Mouse (Mus musculus) heart, embryonic 16.5 days (tissue): ENCODE measurements at regions not wholly inside any gene's neighbourhood (a gene's known extent, or its start where the extent isn't known, plus 50 kb on each side); places are given as distances from the start of the nearest gene placed in this dataset.

ENCODE experiments used
- ATAC-seq: fragments of 200-750 bp; cut with Nextera tagmentation; replicated peaks from 2 replicates; pipeline ENCODE4 v1.8.0; 2017; ENCODE audit warnings: moderate number of reproducible peaks; ENCODE audit not compliant: insufficient read depth, low FRiP score; ENCODE audit errors: extremely low read depth
- H3K27ac ChIP-seq: fragments of 300-500 bp; sonication (generic); 2 replicates; pipeline ENCODE4 v1.5.1; 2014; ENCODE audit warnings: mild to moderate bottlenecking, low read length, control low read depth, moderate library complexity
- H3K27me3 ChIP-seq: fragments of 300-500 bp; sonication (generic); 2 replicates; pipeline ENCODE4 v1.6.1; 2014; ENCODE audit warnings: low read length, mixed read lengths; ENCODE audit not compliant: control insufficient read depth, insufficient read depth
- H3K36me3 ChIP-seq: fragments of 300-500 bp; sonication (generic); 2 replicates; pipeline ENCODE4 v1.6.1; 2014; ENCODE audit not compliant: control insufficient read depth, insufficient read depth
- H3K4me1 ChIP-seq: fragments of 300-500 bp; sonication (generic); 2 replicates; pipeline ENCODE4 v1.6.1; 2014; ENCODE audit warnings: low read length, mixed read lengths; ENCODE audit not compliant: control insufficient read depth, insufficient read depth
- H3K4me2 ChIP-seq: fragments of 300-500 bp; sonication (generic); 2 replicates; pipeline ENCODE4 v1.6.1; 2014; ENCODE audit warnings: low read depth, mild to moderate bottlenecking, control low read depth, low read length
- H3K4me3 ChIP-seq: fragments of 300-500 bp; sonication (generic); 2 replicates; pipeline ENCODE4 v1.5.1; 2014; ENCODE audit warnings: mild to moderate bottlenecking, control low read depth, low read length
- H3K9ac ChIP-seq: fragments of 300-500 bp; sonication (generic); 2 replicates; pipeline ENCODE4 v1.6.1; 2014; ENCODE audit warnings: low read length, control low read depth
- H3K9me3 ChIP-seq: fragments of 300-500 bp; sonication (generic); replicated peaks from 2 replicates; pipeline ENCODE4 v1.6.1; 2016; ENCODE audit warnings: low read length; ENCODE audit not compliant: control insufficient read depth
- WGBS: fragments of 180-500 bp; shearing (Covaris S2); extraction: QIAGEN DNeasy Blood & Tissue Kit; methylation state at CpG from one replicate; pipeline ENCODE4 v1.1.7; 2014; 5-methylcytosine and 5-hydroxymethylcytosine counted together

DNA sequence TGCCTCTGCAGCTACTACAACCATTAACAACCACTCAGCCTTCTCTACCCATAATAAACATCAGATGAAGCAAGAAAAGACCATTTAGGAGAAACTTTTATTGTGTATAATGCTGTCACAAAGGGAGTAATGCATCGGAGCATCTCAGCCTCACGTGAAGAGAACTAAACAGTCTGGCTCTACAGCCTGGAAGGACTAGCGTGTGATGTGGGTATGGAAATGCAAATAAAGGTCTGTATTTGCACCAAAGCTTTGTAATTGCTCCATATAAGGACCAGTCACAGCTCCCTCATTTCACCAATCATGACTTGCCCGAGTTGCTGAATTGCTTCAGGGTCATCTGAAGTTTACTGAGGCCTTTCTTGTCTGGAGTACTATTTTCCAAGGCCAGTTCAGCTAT lies 190.7 kb downstream of the Cep170 start:
- Histone ChIP-seq H3K4me1 (no peaks in the 10 kb centered on the region), H3K4me3 (no peak overlapping the region), H3K9ac (no peak overlapping the region), H3K36me3 (no peaks in the 10 kb centered on the region), H3K27ac (no peak overlapping the region), H3K4me2 (no peak overlapping the region), H3K9me3 (no peaks in the 10 kb centered on the region), H3K27me3 (no peaks in the 10 kb centered on the region)
- no peak for ATAC-seq
- 84% methylated on average over 4 of the region's 4 CpGs for WGBS

DNA sequence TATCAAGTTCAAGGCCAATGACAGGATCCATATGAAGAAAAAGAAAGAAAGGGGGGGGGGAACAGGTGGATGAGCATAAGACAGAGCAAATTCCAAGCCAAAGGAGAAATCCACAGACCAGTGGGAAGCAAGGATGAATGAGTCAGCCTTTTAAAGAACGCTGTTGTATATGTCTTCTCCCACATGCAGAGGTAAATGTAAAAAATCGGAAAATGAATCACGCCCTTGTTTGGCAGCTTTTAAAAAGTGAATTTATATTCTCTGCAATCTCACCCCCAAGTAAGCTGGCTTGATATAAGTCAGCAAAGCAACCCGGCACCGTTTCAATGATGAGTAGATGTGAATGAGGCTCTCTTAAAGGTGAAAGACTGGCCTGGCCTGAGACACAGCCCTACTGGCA lies 191.7 kb downstream of the Cep170 start:
- no peaks in the 10 kb centered on the region for H3K9me3 ChIP-seq
- H3K9ac ChIP-seq: no peak overlapping the region
- no peaks in the 10 kb centered on the region for H3K27me3 ChIP-seq
- no peak overlapping the region for H3K4me2 ChIP-seq
- H3K4me3 ChIP-seq: no peak overlapping the region
- no peaks in the 10 kb centered on the region for H3K4me1 ChIP-seq
- WGBS: 89% methylated on average over 5 of the region's 5 CpGs
- no peaks in the 10 kb centered on the region for H3K36me3 ChIP-seq
- no peak for ATAC-seq
- H3K27ac ChIP-seq: no peak overlapping the region

DNA sequence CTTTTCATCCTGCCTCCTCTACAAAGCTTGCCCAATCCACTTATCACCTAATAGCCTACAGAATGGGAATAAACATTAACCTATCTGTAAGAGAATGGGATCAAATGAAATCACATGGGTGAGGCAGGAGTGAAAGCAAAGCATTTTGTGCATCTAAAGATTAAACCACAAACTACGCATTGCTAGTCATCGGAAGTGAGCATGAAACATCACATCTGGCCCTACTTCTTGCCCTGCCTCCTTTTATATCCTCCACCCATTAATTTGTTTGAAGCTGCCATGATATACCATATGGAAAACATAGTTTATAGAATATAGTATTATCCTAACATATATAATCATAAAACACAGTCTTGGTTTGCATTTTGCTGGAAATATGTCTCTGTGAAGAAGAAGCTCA lies 192.6 kb downstream of the Cep170 start:
- no peaks in the 10 kb centered on the region for H3K27me3 ChIP-seq
- H3K9ac ChIP-seq: no peak overlapping the region
- H3K4me1 ChIP-seq: no peaks in the 10 kb centered on the region
- H3K4me3 ChIP-seq: no peak overlapping the region
- H3K4me2 ChIP-seq: no peak overlapping the region
- no peak for ATAC-seq
- no peaks in the 10 kb centered on the region for H3K36me3 ChIP-seq
- H3K27ac ChIP-seq: no peak overlapping the region
- H3K9me3 ChIP-seq: no peaks in the 10 kb centered on the region
- WGBS: 80% methylated on average over 2 of the region's 2 CpGs

DNA sequence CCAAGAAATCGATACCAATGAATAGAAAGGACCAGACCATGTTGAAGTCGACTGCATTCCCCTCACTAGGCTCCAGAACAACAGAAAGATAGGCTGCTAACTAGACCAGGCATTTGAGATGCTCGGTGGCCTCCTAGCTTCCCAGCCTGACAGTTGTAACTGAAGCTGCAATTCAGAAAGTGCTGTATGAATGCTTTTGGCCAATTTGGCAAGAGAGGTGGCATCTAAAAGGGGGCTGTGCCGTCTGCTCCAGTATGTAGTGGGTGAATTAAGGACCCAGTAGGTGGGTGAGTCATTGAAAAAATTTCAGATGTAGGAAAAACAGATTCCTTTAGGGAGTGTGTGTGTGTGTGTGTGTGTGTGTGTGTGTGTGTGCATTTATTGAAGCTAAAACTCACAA lies 195.0 kb downstream of the Cep170 start:
- no peak overlapping the region for H3K4me3 ChIP-seq
- ATAC-seq: no peak
- WGBS: 61% methylated on average over 4 of the region's 4 CpGs

DNA sequence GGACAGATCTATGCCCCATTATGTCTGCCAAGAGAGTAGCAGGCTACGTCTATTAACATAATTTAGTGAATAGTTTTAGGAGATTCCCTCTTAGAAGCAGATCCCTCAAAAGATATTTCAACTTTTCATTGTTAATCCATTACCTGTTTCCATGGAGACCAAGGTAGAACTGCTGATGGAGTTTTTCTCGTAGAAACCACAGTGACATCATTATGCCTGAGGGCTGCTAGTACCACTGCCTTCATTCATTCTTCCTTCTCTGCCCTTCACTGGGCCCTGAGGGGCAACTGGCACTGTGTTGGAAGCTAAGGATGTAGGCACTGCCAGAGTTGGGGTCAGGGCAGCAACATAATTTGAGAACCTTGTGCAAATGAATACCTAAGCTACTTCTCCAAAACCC lies 198.2 kb downstream of the Cep170 start:
- Histone ChIP-seq H3K4me2 (no peak overlapping the region), H3K27me3 (no peaks in the 10 kb centered on the region), H3K4me1 (no peaks in the 10 kb centered on the region), H3K36me3 (no peaks in the 10 kb centered on the region), H3K9me3 (no peaks in the 10 kb centered on the region), H3K9ac (no peak overlapping the region), H3K4me3 (no peak overlapping the region), H3K27ac (no peak overlapping the region)
- 73% methylated on average over 2 of the region's 2 CpGs for WGBS
- ATAC-seq: no peak

More for the DNA sequence above, 195.0 kb downstream of the Cep170 start:
- Histone ChIP-seq H3K9ac (no peak overlapping the region), H3K9me3 (no peaks in the 10 kb centered on the region), H3K36me3 (no peaks in the 10 kb centered on the region), H3K4me1 (no peaks in the 10 kb centered on the region), H3K27ac (no peak overlapping the region), H3K4me2 (no peak overlapping the region), H3K27me3 (no peaks in the 10 kb centered on the region)

DNA sequence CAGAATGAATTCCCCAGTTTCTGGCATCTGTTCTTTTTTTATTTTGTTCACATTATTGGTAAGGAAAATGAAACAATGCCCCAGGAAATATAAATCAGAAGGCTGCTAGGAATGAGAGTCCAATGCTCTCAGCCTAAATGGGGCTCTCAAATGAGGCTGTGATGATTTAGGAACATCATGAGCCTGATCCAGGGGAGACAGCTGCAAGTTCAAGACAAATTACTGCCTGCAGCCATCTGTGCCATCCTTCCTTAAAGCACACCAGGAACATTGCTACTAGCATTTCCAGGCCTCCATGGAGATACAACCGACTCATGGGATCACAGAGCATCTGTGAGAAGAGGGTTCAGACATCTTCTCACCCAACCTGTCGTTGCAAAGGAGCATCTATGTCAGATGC lies 219.6 kb downstream of the Cep170 start:
- ATAC-seq: no peak
- Histone ChIP-seq H3K4me1 (no peaks in the 10 kb centered on the region), H3K9ac (no peak overlapping the region), H3K36me3 (no peaks in the 10 kb centered on the region), H3K27me3 (no peaks in the 10 kb centered on the region), H3K27ac (no peak overlapping the region), H3K9me3 (no peaks in the 10 kb centered on the region), H3K4me2 (no peak overlapping the region), H3K4me3 (no peak overlapping the region)
- WGBS: 67% methylated on average over 2 of the region's 2 CpGs

DNA sequence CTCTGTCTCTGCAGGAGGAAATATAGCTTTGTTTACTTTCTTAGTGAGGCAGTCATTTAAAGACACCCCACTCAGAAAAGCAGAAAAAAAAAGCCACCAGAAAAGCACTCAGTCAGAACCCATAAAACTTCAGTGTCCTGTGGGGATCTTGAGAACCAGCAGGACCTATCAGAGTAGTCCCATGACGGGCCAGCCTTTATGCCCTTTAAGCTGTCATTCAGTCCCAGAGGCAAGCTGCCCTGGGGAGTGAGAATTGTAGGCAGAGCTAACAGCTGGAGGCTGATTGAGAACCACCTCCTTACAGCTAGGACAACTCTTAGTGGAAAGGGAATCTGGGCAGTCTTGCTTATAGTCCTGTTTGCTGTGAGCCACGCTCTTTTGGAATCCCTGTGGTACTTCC lies 225.7 kb downstream of the Cep170 start:
- H3K36me3 ChIP-seq: no peaks in the 10 kb centered on the region
- ATAC-seq: no peak
- no peaks in the 10 kb centered on the region for H3K27me3 ChIP-seq
- 52% methylated on average over 2 of the region's 2 CpGs for WGBS
- H3K9ac ChIP-seq: no peak overlapping the region
- H3K4me1 ChIP-seq: no peaks in the 10 kb centered on the region
- H3K27ac ChIP-seq: no peak overlapping the region
- H3K4me3 ChIP-seq: no peak overlapping the region
- H3K4me2 ChIP-seq: no peak overlapping the region
- H3K9me3 ChIP-seq: 0 out of 2 replicates have a peak, but pooled peaks cover 3% of the 10 kb centered on the region

- H3K4me1 ChIP-seq: peaks cover 7% of the 10 kb centered on the region
- H3K9ac ChIP-seq: no peak overlapping the region
- H3K4me3 ChIP-seq: no peak overlapping the region
- no peak overlapping the region; the same call in 1 of the 2 replicates for H3K4me2 ChIP-seq
- 0 out of 2 replicates have a peak overlapping the region, but pooled peaks have one; percentile 18 for H3K27ac ChIP-seq
- no peaks in the 10 kb centered on the region for H3K36me3 ChIP-seq
- 9% methylated on average over 1 of the region's 1 CpGs for WGBS
- H3K27me3 ChIP-seq: no peaks in the 10 kb centered on the region
- no peaks in the 10 kb centered on the region for H3K9me3 ChIP-seq
- peak; percentile 75 for ATAC-seq
Measured at GRCm38 (mm10) chr1:176573703-176574102, 240.2 kb downstream of the Cep170 start.

- Histone ChIP-seq H3K9me3 (no peaks in the 10 kb centered on the region), H3K4me1 (no peaks in the 10 kb centered on the region), H3K36me3 (no peaks in the 10 kb centered on the region), H3K4me2 (no peak overlapping the region), H3K9ac (no peak overlapping the region), H3K27ac (no peak overlapping the region), H3K27me3 (no peaks in the 10 kb centered on the region), H3K4me3 (no peak overlapping the region)
- ATAC-seq: no peak
- WGBS: 68% methylated on average over 11 of the region's 11 CpGs
Measured at GRCm38 (mm10) chr1:176558457-176559415, 255.1 kb downstream of the Cep170 start.
